Mouse (Mus musculus): ENCODE results near the gene Csf3r. TPM values are rescaled to one million over a fixed set of nuclear protein-coding genes. Genes with fewer than 3 reads are reported as not detected.
A peak's percentile ranks its signal among the peaks of the same experiment; 100 is the strongest.

Csf3r gene
- polyA plus RNA-seq, 1 experiment from 2014 or later, result 1.4 TPM

DNA sequence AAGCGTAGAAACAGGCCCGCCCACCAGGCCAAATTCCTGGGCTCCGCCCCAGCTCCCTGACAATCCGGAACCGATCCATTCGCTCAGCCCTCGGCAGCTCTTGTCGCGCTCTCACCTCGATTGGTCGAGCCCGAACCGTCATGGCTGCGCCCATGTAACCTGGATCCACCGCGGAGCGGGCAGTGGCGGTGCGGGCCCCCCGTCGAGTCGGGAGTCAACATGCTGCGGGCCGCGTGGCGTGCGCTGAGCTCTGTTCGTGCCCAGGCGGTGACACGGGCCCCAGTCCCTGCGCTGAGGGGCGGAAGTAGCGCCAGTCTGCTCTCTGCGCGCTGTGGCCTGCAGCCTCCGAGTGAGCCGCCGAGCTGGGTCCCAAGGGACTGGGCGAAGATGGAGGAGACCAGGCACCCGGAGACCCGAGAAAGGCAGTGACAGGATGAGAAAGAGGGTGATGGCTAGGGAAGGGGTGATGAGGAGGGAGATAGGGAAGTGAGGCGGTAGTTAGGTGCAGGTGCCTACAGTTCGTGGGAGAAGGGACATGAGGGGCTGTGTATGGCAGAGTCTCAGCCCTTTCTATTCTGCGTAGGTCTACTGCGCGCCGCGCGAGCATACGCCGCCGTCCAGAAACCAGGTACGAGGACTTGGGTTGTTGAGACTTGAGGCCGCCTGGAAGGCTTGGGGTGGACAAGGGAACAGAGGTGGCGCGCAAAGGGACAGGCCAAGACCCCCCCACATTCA, 22.7 kb downstream of the Csf3r start, which contains the start of gene Mrps15:
Gene Mrps15, plus strand, starts transcription at position 75 of the 735 bp plus-strand sequence.
- H3K4me2 ChIP-seq (ENCODE audit: low read depth, low read length), result peak within 1 kb of the TSS; percentile 64
- peak within 1 kb of the TSS; percentile 79 for H3K9ac ChIP-seq (ENCODE audit: low read length)
- no peaks in the 10 kb centered on the region for H3K9me3 ChIP-seq (ENCODE audit: control insufficient read depth, low read length)
- H3K4me1 ChIP-seq (replicated peaks; ENCODE audit: control insufficient read depth, insufficient read depth, low read length), result peaks cover 7% of the 10 kb centered on the region; the same call in 1 of the 2 replicates
- 0 out of 2 replicates have a peak, but pooled peaks cover 2% of the 10 kb centered on the region for H3K36me3 ChIP-seq (ENCODE audit: control insufficient read depth, insufficient read depth, low read length)
- H3K27ac ChIP-seq (ENCODE audit: low read length), result peak within 1 kb of the TSS; percentile 56
- H3K4me3 ChIP-seq (ENCODE audit: low read length), result peak within 1 kb of the TSS; percentile 80
- no peaks in the 10 kb centered on the region for H3K27me3 ChIP-seq (ENCODE audit: control insufficient read depth, insufficient read depth, low read depth, low read length)
- ATAC-seq (ENCODE audit: low read depth), result peak; percentile 95
- under 1% methylated on average over 56 of the region's 56 CpGs for WGBS

GRCm38 (mm10) chr4:126051617-126052016, 27.3 kb downstream of the Csf3r start:
- ATAC-seq (ENCODE audit: low read depth), result peak; percentile 57
- no peak overlapping the region for H3K9ac ChIP-seq (ENCODE audit: low read length)
- peaks cover 18% of the 10 kb centered on the region for H3K36me3 ChIP-seq (ENCODE audit: control insufficient read depth, insufficient read depth, low read length)
- no peak overlapping the region for H3K27ac ChIP-seq (ENCODE audit: low read length)
- peaks cover 7% of the 10 kb centered on the region; the same call in 1 of the 2 replicates for H3K4me1 ChIP-seq (replicated peaks; ENCODE audit: control insufficient read depth, insufficient read depth, low read length)
- H3K4me2 ChIP-seq (ENCODE audit: low read depth, low read length), result no peak overlapping the region
- WGBS, result 68% methylated on average over 7 of the region's 7 CpGs
- H3K27me3 ChIP-seq (ENCODE audit: control insufficient read depth, insufficient read depth, low read depth, low read length), result no peaks in the 10 kb centered on the region
- H3K4me3 ChIP-seq (ENCODE audit: low read length), result no peak overlapping the region
- no peaks in the 10 kb centered on the region for H3K9me3 ChIP-seq (ENCODE audit: control insufficient read depth, low read length)

GRCm38 (mm10) chr4:126057207-126058133, 33.1 kb downstream of the Csf3r start:
- Histone ChIP-seq H3K4me2 (ENCODE audit: low read depth, low read length) (peak overlapping the region; percentile 64), H3K9ac (ENCODE audit: low read length) (peak overlapping the region; percentile 75), H3K9me3 (ENCODE audit: control insufficient read depth, low read length) (no peaks in the 10 kb centered on the region), H3K27me3 (ENCODE audit: control insufficient read depth, insufficient read depth, low read depth, low read length) (no peaks in the 10 kb centered on the region), H3K4me1 (replicated peaks; ENCODE audit: control insufficient read depth, insufficient read depth, low read length) (peaks cover 15% of the 10 kb centered on the region), H3K27ac (ENCODE audit: low read length) (peak overlapping the region; percentile 67; the same call in 1 of the 2 replicates), H3K36me3 (ENCODE audit: control insufficient read depth, insufficient read depth, low read length) (peaks cover 15% of the 10 kb centered on the region), H3K4me3 (ENCODE audit: low read length) (peak overlapping the region; percentile 75)
- peak; percentile 30; the same call in 1 of the 2 replicates for ATAC-seq (ENCODE audit: low read depth)
- WGBS, result 9% methylated on average over 19 of the region's 19 CpGs

DNA sequence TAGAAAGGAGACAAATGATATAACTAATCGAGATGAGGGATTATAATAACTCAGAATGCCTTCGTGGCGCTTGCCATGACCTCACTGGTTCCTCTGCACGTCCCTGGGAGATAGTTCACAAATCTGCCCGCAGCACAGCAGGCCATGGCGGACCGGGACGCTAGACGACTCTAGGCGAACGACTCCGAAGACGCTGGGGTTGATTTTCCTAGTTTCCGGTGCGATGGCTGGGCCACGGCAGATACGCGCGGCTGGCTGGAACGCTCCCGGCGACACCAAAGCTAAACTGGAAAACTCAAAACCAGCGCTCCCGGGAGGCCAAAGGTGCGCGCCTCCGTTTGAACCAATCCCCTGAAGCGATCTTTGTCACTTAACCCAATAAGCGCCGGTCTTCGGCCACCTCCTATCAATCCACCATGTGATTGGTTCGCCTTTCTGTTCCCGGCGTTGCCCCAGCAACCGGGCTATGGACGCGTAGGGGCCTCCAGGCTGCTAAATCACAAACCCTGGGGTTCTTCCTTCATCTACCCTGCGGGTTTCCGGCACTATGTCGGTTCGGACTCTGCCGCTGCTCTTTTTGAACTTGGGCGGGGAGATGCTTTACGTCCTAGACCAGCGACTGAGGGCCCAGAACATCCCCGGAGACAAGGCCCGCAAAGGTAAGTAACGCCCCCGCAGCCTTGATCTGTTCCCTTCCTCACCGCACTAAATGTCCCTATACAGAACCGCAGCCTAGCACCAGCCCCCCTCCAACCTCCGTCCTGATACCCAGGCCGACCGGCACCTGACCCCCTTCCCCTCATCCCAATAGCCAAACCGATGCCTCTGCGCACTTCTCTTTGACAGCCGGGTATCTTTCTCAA, 34.0 kb downstream of the Csf3r start, which contains the start of gene Oscp1:
Gene Oscp1, plus strand, starts transcription at position 432 of the 863 bp plus-strand sequence.
- under 1% methylated on average over 57 of the region's 57 CpGs for WGBS

GRCm38 (mm10) chr4:126058997-126059362, 34.6 kb downstream of the Csf3r start:
- H3K4me1 ChIP-seq (replicated peaks; ENCODE audit: control insufficient read depth, insufficient read depth, low read length), result peaks cover 15% of the 10 kb centered on the region
- ATAC-seq (ENCODE audit: low read depth), result no peak
- H3K4me3 ChIP-seq (ENCODE audit: low read length), result peak overlapping the region; percentile 75
- H3K27me3 ChIP-seq (ENCODE audit: control insufficient read depth, insufficient read depth, low read depth, low read length), result no peaks in the 10 kb centered on the region
- peak overlapping the region; percentile 64 for H3K4me2 ChIP-seq (ENCODE audit: low read depth, low read length)
- H3K27ac ChIP-seq (ENCODE audit: low read length), result no peak overlapping the region
- H3K36me3 ChIP-seq (ENCODE audit: control insufficient read depth, insufficient read depth, low read length), result peaks cover 10% of the 10 kb centered on the region
- peak overlapping the region; percentile 64 for H3K9ac ChIP-seq (ENCODE audit: low read length)
- 36% methylated on average over 9 of the region's 9 CpGs for WGBS
- no peaks in the 10 kb centered on the region for H3K9me3 ChIP-seq (ENCODE audit: control insufficient read depth, low read length)

More for the DNA sequence above, 34.0 kb downstream of the Csf3r start, which contains the start of gene Oscp1:
- H3K4me3 ChIP-seq (ENCODE audit: low read length), result peak within 1 kb of the TSS; percentile 75
- H3K36me3 ChIP-seq (ENCODE audit: control insufficient read depth, insufficient read depth, low read length), result peaks cover 15% of the 10 kb centered on the region
- peak within 1 kb of the TSS; percentile 64 for H3K4me2 ChIP-seq (ENCODE audit: low read depth, low read length)
- no peaks in the 10 kb centered on the region for H3K9me3 ChIP-seq (ENCODE audit: control insufficient read depth, low read length)
- H3K4me1 ChIP-seq (replicated peaks; ENCODE audit: control insufficient read depth, insufficient read depth, low read length), result peaks cover 15% of the 10 kb centered on the region
- H3K27me3 ChIP-seq (ENCODE audit: control insufficient read depth, insufficient read depth, low read depth, low read length), result no peaks in the 10 kb centered on the region
- peak within 1 kb of the TSS; percentile 75 for H3K9ac ChIP-seq (ENCODE audit: low read length)
- H3K27ac ChIP-seq (ENCODE audit: low read length), result peak within 1 kb of the TSS; percentile 67; the same call in 1 of the 2 replicates
- peak; percentile 98 for ATAC-seq (ENCODE audit: low read depth)

- Histone ChIP-seq H3K4me3 (ENCODE audit: low read length) (no peak overlapping the region), H3K9ac (ENCODE audit: low read length) (no peak overlapping the region), H3K9me3 (ENCODE audit: control insufficient read depth, low read length) (no peaks in the 10 kb centered on the region), H3K36me3 (ENCODE audit: control insufficient read depth, insufficient read depth, low read length) (no peaks in the 10 kb centered on the region), H3K27ac (ENCODE audit: low read length) (no peak overlapping the region), H3K4me2 (ENCODE audit: low read depth, low read length) (no peak overlapping the region), H3K27me3 (ENCODE audit: control insufficient read depth, insufficient read depth, low read depth, low read length) (no peaks in the 10 kb centered on the region), H3K4me1 (replicated peaks; ENCODE audit: control insufficient read depth, insufficient read depth, low read length) (peaks cover 7% of the 10 kb centered on the region)
- ATAC-seq (ENCODE audit: low read depth), result no peak
- WGBS, result 48% methylated on average over 1 of the region's 1 CpGs
These were observed 38.5 kb downstream of the Csf3r start for GRCm38 (mm10) chr4:126062856-126063255.

GRCm38 (mm10) chr4:126065241-126065640, 40.9 kb downstream of the Csf3r start:
- no peak overlapping the region for H3K4me2 ChIP-seq (ENCODE audit: low read depth, low read length)

DNA sequence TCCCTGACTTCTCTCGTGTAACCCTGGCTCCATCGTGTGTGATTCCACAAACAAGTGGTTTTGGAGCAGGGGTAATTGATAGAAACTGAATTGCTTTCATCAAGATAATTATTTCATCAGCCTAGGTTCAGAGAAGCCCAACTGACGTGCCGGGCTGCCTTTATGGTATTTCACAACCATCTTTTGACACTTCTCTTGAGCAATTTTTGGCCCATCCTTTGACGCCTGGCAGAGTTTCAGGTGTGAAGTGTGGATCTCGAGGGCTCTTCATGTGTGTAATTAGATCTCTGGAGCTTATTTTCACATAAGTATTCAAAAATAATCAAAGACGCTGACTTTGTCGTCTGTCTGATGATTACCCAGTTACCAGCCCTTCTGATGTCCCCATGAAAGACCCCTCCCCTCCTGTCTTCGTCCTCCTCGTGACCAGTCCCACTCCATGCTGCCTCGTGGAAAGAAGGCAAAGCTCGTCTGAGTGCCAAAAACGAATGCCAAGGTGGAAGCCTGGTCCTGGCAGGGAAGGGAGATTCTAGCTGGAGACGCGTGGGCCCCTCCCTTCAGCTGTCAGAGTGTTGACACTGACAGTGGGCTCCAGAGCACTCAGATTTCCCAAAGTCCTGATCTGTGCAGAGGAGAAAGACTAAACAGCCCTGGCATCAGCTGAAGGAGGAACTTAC, 43.2 kb downstream of the Csf3r start:
- H3K4me3 ChIP-seq (ENCODE audit: low read length), result no peak overlapping the region
- no peak overlapping the region for H3K27ac ChIP-seq (ENCODE audit: low read length)
- no peaks in the 10 kb centered on the region for H3K9me3 ChIP-seq (ENCODE audit: control insufficient read depth, low read length)
- 53% methylated on average over 15 of the region's 15 CpGs for WGBS
- no peaks in the 10 kb centered on the region for H3K27me3 ChIP-seq (ENCODE audit: control insufficient read depth, insufficient read depth, low read depth, low read length)
- no peak overlapping the region for H3K9ac ChIP-seq (ENCODE audit: low read length)
- H3K4me2 ChIP-seq (ENCODE audit: low read depth, low read length), result no peak overlapping the region
- H3K4me1 ChIP-seq (replicated peaks; ENCODE audit: control insufficient read depth, insufficient read depth, low read length), result no peaks in the 10 kb centered on the region; the same call in 1 of the 2 replicates
- 0 out of 2 replicates have a peak, but pooled peaks have one; percentile 28 for ATAC-seq (ENCODE audit: low read depth)
- H3K36me3 ChIP-seq (ENCODE audit: control insufficient read depth, insufficient read depth, low read length), result no peaks in the 10 kb centered on the region

More at GRCm38 (mm10) chr4:126065241-126065640, 40.9 kb downstream of the Csf3r start:
- no peaks in the 10 kb centered on the region for H3K27me3 ChIP-seq (ENCODE audit: control insufficient read depth, insufficient read depth, low read depth, low read length)
- WGBS, result 78% methylated on average over 7 of the region's 7 CpGs
- H3K36me3 ChIP-seq (ENCODE audit: control insufficient read depth, insufficient read depth, low read length), result no peaks in the 10 kb centered on the region
- no peaks in the 10 kb centered on the region; the same call in 1 of the 2 replicates for H3K4me1 ChIP-seq (replicated peaks; ENCODE audit: control insufficient read depth, insufficient read depth, low read length)
- no peak for ATAC-seq (ENCODE audit: low read depth)
- no peak overlapping the region for H3K4me3 ChIP-seq (ENCODE audit: low read length)
- H3K9ac ChIP-seq (ENCODE audit: low read length), result no peak overlapping the region
- no peaks in the 10 kb centered on the region for H3K9me3 ChIP-seq (ENCODE audit: control insufficient read depth, low read length)
- H3K27ac ChIP-seq (ENCODE audit: low read length), result no peak overlapping the region

Data from lung, embryonic 16.5 days (tissue).